ENCODE assay signal across 8 mouse cellular contexts in the genomic region with DNA sequence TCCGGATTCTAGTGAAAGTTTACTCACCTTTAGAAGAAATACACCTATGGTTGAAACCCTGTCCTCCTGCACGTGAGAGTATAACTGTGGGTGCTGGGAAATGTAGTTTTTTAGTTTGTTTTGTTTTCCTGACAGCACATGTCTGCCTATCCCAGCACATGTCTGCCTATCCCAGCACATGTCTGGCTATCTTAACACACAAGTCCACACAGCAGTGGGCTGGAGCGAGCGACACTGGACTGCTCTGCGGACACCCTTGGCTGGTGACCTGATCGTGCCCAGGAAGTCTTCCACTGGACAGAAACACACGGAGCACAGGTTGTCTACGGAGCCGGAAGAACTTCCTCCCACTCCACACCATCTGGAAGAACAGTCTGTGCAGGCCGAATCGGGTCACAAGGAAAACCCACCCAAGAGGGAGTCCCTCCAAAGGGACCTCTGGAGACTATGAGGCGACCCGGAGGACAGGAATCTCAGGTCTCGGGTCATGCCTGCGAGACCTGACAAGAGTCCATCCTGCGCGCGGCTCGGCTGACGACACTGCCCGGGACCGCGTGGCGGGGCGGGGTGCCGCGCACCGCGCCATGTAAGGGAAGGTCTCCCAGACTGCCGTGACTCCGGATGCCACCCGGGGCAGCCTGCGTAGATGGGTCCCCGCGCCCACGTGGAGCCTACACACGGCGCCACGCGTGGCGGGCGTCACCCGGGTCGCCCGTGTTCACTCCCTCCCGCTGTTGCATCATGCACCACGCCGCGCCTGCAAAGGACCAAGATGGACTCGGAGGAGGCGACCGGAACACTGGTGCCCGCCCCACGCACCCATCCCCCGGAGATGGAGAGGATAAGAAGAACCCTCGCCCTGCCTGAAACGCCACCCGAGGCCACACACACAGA. TPM values are rescaled to one million over a fixed set of nuclear protein-coding genes. Genes with fewer than 3 reads are reported as not detected.
DNase-seq lines count a peak whose midpoint lies in the region; ATAC-seq lines count a peak whose summit lies in the region.

No protein-coding gene starts in this region.

- WGBS in kidney, embryonic 14.5 days = 2% methylated on average over 58 of the region's 58 CpGs
- under 1% methylated on average over 58 of the region's 58 CpGs for WGBS in liver, embryonic 15.5 days (ENCODE audit: insufficient replicate concordance)

- no peaks in the 10 kb centered on the region for H3K27me3 ChIP-seq in kidney, embryonic 14.5 days (ENCODE audit: control insufficient read depth, insufficient read depth, low read length)
- peaks cover 9% of the 10 kb centered on the region for H3K27me3 ChIP-seq in liver, embryonic 15.5 days

- peak overlapping the region; percentile 74 for H3K9ac ChIP-seq in kidney, embryonic 14.5 days (ENCODE audit: low read depth, low read length)
- peak overlapping the region; percentile 84 for H3K9ac ChIP-seq in liver, embryonic 15.5 days

- 0 out of 2 replicates have a peak, but pooled peaks cover 3% of the 10 kb centered on the region for H3K36me3 ChIP-seq in kidney, embryonic 14.5 days (ENCODE audit: control insufficient read depth, insufficient read depth, low read length)
- H3K36me3 ChIP-seq in liver, embryonic 15.5 days (replicated peaks) = peaks cover 29% of the 10 kb centered on the region

- H3K4me3 ChIP-seq in kidney, embryonic 14.5 days (ENCODE audit: low read length) = peak overlapping the region; percentile 90
- peak overlapping the region; percentile 89 for H3K4me3 ChIP-seq in liver, embryonic 15.5 days (replicated peaks)

- ATAC-seq in kidney, embryonic 14.5 days (ENCODE audit: low FRiP score, low TSS enrichment) = peak; percentile 67
- peak; percentile 71 for ATAC-seq in liver, embryonic 15.5 days (ENCODE audit: insufficient read depth)

- H3K27ac ChIP-seq in kidney, embryonic 14.5 days (ENCODE audit: low read depth, low read length) = peak overlapping the region; percentile 48; the same call in 1 of the 2 replicates
- H3K27ac ChIP-seq in liver, embryonic 15.5 days (replicated peaks) = peak overlapping the region; percentile 89

- H3K4me2 ChIP-seq in kidney, embryonic 14.5 days (replicated peaks; ENCODE audit: low read depth, low read length) = peak overlapping the region; percentile 95
- H3K4me2 ChIP-seq in liver, embryonic 15.5 days = peak overlapping the region; percentile 96

- peak; percentile 29 for DNase-seq in right cerebral cortex, adult 18-20 months
- DNase-seq in right cerebral cortex, postnatal 25 days = no peak
- peak; percentile 63 for DNase-seq in embryo, embryonic 10 days (ENCODE audit: low spot score)
- peak; percentile 28 for DNase-seq in heart, adult 8-10 months (ENCODE audit: low spot score)
- DNase-seq in neural tube, embryonic 10.5 days (ENCODE audit: extremely low spot score, low spot score) = peak; percentile 62
- DNase-seq in thymus, postnatal 0 days (ENCODE audit: low spot score) = peak; percentile 70

- H3K9me3 ChIP-seq in kidney, embryonic 14.5 days (ENCODE audit: control insufficient read depth, low read length) = no peaks in the 10 kb centered on the region
- no peaks in the 10 kb centered on the region for H3K9me3 ChIP-seq in liver, embryonic 15.5 days (replicated peaks)

- peaks cover 8% of the 10 kb centered on the region; the same call in 1 of the 2 replicates for H3K4me1 ChIP-seq in kidney, embryonic 14.5 days (ENCODE audit: control insufficient read depth, insufficient read depth, low read length)
- peaks cover 31% of the 10 kb centered on the region for H3K4me1 ChIP-seq in liver, embryonic 15.5 days (replicated peaks)

RNA-seq across cellular contexts. Expression of gene Slc7a1, which starts 0.7 kb away (rescaled TPM):
- total RNA-seq in heart, adult 8-10 months (2022) = 10 to 100 TPM in 3 of 4 experiments, 1 to 10 TPM in 1; 9.3 to 13.4 (median 10.9) TPM
- polyA plus RNA-seq in kidney, embryonic 14.5 days (2014; fragmentation: Nextera tagmentation; extraction: Ambion mirVana) = 36.2 and 36.8 TPM in 2 replicates
- polyA plus RNA-seq in liver, embryonic 15.5 days (2015; fragmentation: Nextera tagmentation; extraction: Ambion mirVana) = 16.3 and 17.0 TPM in 2 replicates
- polyA plus RNA-seq in thymus, postnatal 0 days (2015; fragmentation: Nextera tagmentation; extraction: Ambion mirVana) = 15.5 and 16.5 TPM in 2 replicates
